Mouse (Mus musculus): ENCODE measurements at regions not wholly inside any gene's neighbourhood (a gene's known extent, or its start where the extent isn't known, plus 50 kb on each side); places are given as distances from the start of the nearest gene placed in this dataset.

DNA sequence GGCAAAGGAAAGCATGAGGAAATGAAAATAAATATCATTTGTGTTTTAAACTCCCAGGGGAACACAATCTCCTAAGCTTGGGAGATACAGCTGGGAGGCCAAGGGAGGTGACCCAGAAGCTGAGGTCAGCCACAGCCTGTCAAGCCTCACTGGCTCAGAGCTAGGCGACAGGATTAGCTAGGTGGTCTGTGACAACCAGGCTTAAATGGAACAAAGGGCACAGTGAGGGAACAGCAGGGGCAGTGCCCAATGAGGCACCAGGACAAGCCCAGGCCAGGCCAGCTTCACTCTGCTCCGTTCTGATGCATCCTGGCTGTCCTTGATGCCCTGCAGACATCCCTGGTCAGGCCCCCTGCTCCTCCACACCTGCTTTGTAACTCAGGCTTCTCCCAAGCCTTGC lies 169.7 kb downstream of the Tpra1 start:
- TF ChIP-seq POLR2A (IDR thresholded peaks at IDR 0.05; ENCODE audit: low read depth, low read length): no peak
- TF ChIP-seq CTCF (IDR thresholded peaks at IDR 0.05; ENCODE audit: extremely low read depth, insufficient read depth, insufficient read length, insufficient replicate concordance): no peak

All from spleen, adult 2 months (tissue).